Mouse (Mus musculus) c-Kit-positive CD71-negative TER-119-negative erythroid progenitor cells, embryonic 14.5 days (primary cell): ENCODE measurements around the gene Grin2b.

Experiments used
- DNase-seq: peaks from one replicate; pipeline ENCODE4 v3.0.0-alpha.2; 2013; ENCODE audit warnings: low read depth

Grin2b gene

DNA sequence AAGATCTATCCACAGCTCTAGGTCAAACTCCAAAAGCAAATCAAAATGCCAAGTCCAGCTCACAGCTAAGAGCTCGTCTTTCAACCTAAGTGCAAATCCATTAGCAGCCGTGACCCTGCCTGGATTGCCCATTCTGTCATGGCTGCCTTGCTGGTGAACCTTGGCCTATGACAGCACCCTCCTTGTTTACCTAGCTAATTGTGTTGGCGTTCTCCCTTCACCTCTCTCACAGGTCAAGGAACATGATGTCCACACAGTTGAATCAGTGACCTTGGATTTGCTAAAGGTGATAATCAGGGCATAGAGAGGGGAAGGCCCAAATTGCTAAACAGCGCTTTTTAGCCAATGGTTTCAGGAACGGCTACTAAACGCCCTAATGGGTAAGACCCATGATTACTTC lies 165.2 kb downstream of the Grin2b start:
- DNase-seq, result no peak

DNA sequence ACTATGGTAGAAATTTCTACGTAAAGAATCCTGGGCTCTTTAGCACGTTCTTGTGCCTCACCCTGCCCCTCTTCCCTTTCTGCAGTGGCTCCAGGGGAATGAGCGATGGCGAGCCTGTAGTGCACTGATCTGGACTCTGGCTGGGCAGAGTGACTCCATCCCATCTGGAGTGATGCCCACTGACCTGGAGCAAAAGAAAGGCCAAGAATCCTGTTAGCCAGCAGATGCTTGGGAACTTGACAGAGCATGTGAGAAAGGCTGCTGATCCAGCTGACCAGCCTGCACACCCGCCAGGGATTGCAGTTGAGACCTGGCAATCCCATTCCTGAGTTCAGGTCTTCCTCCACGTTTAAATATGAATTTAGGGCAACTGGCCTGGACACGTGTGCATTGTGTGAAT lies 178.6 kb downstream of the Grin2b start:
- DNase-seq, result no peak

DNA sequence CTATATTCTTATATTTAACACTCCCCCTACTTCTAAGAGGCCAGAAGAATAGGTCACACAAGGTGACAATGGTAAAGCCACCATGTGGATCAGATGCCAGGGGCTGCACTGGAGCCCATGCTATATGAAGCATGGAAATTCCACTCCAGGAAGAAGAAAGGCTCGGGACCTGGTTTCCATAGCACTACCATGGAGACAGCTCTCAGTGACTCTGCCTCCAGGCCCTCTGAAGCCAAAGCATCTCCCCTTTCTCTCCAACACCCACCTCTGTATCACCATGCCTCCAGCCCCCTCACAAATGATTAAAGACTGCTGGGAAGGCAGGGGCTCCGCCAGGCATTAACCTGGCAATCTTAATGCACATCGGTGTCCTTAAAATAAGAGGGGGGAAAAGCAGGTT lies 179.4 kb downstream of the Grin2b start:
- no peak for DNase-seq

DNA sequence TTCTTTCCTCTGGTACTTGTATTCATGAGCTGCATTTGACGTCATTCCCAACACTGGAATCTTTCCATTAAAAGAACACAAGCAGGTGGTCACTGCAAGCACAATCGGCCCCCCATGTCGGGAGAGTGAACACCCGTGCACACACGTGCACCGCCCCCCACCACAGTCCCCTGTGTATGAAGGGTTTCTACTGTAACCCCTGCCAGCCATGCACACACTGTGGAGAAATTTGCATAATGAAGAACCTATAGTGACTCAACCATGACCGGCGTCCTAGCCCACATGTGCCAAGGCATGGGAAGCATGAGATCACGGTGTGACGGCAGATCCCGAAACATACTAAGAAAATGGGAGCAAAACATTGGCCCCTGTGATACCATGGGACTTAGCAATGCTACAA lies 179.9 kb downstream of the Grin2b start:
- no peak for DNase-seq

DNA sequence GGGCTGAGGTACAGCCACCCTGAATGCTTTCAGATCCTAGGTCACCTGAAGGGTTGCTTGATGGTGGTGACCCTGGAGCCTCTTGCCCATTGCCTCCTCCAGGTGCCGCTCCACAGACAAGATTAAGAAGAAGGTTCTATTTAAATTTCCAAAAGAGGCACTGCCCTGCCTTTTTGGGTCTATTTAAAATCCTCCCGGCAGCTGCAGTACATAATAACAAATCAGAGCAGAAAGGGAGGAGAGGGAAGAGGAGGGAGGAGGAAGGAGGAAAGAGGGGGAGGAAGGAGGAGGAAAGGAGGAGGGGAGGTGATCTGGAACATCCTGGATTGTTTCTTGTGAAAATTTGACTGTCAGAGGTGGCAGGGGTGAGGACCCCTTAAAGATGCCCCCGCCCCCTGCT lies 197.2 kb downstream of the Grin2b start:
- no peak for DNase-seq

DNA sequence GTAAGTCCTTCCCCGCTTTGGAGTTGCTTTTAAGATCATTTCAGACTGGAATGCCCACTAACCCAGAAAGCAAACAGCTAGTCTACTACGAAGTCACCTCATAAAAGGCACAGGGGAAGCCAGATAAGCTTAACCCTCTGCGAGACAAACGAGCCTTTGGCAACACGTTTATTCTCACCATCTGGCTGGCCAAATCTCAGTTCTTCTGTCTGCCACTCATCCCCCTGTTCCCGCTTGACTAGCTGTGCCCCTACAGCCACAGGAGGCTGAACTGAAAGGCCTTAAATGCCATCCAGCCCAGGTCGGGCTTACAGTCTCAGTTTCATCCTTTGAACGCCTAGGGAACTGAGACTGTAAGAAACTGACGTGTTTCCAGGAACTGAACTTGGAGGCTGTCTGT lies 200.8 kb downstream of the Grin2b start:
- no peak for DNase-seq

DNA sequence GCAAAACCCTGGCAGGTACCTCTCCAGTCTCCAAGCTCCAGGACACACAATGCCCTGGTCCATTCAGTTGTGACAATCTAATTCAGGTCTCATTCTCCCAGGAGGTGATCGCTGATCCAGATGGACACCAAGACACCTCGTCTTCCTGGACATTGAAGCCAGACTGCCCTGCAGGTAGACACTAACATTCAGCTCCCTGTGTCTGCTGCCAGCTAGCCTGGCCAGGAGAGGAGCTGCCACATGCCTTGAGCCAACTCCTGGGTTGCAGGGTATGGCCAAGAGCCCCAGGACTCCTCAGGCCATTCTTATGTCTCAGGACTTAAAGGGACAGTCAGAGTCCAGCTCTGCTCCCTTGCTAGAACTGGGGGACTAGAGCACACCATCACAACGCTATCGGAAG lies 201.8 kb downstream of the Grin2b start:
- no peak for DNase-seq

DNA sequence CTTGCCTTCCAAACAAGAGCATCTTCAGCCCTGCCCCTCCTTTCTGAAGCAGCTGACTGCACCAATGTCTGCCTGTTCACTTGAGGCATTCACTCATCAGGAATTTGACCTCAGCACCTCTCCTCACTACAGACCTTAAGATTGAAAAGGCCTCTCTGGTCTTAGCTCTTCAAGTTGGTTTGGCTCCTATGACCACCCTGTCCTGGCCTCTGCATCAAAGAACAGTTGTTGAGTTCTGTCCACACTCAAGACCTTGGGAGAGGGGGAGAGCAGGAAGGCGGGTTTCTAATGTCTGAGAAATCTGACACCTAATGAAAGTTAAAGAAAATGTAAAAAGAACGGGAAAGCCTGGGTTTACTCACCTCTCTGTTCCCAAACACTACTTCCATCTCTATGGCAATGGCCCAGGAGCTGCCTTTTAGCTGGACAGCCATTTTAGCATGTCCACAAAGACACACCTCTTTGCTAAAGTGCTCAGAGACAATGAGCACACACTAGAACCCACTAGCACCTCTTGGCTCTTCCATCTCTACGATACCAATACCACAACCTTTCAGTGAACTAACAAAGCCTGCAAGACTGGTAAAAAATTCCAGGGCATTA lies 202.5 kb downstream of the Grin2b start:
- DNase-seq, result no peak

DNA sequence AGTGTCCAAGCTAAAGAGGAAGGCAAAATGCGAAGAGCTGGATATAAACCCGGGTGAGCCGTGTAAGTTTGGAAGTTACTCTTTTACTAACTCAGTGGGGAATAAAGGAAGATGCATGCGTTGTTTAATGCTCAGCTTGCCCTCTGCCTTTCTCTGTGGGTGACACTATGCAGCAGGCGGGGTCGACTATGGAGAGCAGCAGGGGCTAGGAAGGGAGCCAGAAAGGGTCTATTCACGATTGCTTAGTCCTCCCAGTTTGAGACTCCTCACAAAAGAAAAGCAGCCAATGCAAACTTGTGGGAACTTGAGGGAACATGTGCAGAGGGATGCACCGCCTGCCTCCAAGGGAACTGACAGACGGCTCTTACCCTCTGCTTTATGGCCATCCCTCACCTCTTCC lies 211.5 kb downstream of the Grin2b start:
- DNase-seq, result no peak

DNA sequence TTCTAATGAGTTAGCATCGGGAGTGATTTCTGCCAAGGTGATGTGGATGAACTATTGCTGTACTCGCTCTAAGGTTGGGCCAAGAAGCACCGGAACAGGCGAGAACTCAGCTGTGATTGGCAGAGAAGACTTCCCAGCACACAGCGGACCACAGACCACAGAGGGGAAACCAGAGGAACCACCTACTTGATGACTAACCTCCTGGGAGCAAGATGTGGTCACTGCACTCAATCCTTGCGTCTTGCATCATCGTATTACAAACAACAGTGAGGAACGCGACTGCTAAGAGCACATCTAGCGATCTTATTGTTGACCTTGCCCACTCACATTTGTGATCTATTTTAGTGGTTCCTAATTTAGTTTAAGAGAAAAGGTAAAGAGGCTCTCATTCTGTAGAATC lies 213.7 kb downstream of the Grin2b start:
- no peak for DNase-seq

DNA sequence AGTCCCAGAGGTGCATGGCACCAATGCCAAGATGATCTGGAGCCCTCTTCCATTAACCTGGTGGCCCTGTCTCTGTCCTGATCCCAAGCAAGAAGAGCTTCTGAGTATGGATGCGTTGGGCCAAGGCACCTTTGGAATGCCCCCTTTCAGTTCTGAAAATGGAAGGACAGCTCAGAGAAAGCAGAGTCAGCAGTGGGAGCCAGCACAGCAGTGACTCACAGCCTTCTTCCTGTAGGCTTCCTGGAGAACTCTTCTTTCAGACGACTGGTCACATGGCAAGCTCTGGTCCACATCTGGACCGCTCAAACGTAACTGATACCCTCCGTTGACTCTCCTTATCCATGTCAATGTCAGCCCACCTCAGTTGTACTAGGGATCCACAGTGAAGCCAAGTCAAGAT lies 221.6 kb downstream of the Grin2b start:
- DNase-seq, result no peak

DNA sequence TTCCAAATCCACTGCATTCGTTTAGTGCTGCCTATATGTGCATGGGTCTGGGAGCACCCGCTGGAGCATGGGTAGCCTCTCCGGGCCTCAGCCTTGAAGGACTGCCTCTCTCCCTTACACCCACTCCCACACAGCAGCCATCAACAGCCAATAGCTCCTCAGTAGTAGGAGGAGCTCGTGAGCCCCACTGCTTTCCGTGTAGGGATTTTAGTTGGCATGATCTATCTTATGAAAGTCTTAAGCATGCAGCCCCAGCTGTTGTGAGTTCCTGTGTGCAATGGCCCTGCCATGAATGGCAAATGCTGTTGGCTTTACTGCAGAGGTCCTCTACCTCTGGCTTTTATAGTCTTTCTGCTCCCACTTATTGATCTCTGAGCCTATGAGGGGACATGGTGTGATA lies 227.8 kb downstream of the Grin2b start:
- DNase-seq, result no peak

DNA sequence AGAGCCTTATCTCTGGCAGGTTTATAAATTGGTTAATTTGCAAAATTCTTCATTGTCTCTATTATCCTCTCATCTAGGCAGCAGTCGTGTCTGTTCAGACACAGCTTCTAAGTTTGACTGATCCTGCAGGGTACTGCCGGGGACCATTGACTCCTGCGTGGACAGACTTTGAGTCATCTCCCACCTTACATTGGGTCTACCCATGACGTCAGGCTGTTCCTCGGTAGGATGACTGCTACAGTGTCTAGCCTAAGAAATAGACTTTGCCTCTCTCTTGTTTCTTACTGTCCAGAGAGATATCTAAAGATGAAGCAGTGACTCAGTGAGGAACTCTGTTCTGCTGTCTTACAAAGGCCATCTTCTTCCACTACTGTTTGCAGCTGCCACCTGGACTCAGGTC lies 229.0 kb downstream of the Grin2b start:
- DNase-seq, result no peak

DNA sequence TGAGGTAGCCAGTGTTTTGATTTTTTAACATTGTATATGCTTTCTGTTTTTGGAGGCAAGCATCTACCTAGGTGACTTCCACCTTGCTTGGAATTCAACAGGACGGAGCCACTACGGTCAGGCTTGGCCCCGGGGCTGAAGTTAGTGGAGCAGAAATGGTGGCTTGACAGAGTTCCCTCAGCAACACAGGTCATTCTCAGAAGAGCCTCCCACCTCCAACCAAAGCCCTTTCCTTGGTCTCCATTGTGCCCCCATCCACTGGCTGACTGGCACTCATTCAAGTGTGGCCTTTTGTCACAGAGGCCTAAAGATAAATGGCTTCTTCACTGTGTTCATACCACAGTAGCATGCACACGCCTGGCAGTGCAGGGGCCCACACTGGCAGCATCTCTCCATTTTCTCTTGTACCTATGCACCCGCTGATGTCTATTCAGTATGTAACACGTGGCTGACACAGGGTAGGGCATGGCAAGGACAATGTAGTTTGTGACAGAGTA lies 230.1 kb downstream of the Grin2b start:
- no peak for DNase-seq

DNA sequence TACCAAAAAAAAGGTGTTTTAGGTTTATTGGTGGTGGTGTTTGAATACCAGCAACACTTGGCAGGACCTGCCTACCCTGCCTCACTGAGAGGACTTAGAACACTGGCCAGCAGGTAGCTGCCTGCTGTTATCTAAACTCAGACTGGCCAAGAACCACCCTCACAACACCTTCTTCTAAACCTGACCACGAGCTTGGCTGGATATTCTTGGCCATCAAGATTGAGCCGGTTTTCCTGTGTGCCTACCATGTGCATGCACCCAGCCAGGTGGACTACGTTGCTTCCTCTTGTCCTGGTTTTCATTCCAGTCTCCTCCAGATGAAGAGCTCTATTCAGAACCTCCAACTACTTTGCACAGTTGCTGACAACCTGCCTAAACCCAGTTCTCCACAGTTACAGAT lies 240.4 kb downstream of the Grin2b start:
- no peak for DNase-seq

DNA sequence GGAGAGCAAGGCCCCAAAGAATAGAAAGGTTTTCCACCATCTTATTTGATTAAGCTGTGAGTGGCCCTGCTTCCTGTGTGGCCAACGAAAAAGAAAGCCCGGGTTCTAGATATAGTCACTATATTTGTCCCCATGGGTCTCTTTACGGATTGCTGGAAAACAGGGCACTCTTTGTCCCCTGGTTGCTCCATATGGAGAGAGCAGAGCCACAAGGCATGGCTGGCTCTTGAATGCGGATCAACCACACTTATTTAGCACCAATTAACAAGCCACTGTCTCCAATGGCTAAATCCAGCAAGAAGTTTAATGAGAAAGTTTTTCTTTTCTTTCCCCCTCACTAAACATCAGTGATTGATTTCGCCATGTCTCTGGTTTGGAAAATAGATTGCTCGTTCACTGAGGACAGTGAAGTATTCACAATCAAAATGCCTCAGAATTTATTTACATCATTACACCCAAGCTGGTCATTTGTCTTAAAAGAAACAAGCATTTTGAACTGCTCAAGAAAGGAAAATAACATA lies 240.9 kb downstream of the Grin2b start:
- no peak for DNase-seq

DNA sequence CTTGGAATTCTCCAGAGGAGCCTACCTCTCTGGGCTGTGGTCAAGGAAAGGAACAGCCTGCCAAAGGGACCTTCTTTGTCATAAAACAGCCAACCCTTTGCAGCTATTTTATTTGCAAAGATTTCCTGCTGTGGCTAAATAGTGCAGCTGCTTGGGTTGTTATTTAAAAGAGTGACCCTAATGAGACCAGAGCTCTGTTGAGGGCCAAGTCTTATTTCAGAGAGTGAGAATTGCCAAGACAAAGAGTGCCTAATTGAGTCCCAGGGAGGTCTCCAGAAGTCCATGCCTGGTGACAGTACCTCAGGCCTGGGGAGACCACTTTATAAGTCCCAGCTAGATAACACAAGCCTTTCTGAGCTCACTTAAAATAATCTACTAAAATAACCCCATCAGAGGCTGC lies 255.6 kb downstream of the Grin2b start:
- DNase-seq, result no peak

DNA sequence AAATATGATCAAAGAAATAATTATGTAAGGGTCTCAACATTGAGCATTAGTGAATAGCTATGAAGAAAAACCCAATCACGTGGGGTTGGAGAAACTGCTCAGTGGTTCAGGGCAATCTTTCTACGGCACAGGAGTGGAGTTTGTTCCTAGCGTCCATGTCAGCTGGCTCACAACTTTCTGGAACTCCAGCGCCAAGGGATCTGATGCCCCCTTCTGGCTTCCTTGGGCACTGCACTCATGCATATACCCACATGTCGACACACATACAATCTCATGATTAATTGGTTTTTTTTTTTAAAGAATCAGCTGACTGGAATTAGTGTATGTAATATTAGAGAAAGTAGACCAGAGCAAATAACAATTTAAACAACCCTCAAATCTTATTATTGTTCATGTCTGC lies 258.7 kb downstream of the Grin2b start:
- no peak for DNase-seq

DNA sequence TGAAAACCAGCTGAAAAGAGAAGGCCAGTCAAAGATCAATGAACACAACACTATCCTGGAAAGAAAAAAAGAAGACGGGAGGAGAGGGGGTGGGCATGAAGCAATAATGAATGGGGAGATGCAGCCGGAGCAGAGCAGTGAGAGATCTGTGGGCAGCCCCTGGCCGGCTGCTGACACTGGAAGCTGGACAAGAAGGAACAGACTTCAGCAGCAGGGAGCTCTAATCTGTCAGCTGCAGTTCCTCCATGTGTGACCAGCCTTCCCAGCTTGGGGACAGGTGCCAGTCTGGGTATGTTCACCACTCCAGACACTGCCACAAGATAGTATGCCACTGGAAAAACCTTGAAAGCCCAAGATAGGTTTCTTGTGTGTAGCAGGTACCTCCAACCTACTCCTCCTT lies 261.2 kb downstream of the Grin2b start:
- DNase-seq, result no peak

DNA sequence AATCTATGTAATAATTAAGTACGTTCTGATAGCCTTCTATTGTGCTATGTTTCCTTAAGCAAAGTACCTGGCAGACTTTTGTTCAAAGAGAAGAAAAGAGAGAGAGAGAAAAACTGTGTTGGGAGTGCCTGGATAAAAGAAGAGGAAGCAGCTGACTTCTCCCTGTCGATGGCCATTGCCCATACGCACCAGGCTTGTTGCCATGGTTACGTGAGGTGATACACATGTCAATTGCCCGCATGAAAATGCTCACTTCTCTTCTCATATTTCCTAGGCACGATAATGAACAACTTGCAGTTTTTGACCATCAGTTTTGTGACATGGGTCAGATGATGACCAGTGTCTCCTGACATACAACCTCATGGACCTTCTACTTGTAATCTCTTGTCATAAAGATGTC lies 262.2 kb downstream of the Grin2b start:
- no peak for DNase-seq

DNA sequence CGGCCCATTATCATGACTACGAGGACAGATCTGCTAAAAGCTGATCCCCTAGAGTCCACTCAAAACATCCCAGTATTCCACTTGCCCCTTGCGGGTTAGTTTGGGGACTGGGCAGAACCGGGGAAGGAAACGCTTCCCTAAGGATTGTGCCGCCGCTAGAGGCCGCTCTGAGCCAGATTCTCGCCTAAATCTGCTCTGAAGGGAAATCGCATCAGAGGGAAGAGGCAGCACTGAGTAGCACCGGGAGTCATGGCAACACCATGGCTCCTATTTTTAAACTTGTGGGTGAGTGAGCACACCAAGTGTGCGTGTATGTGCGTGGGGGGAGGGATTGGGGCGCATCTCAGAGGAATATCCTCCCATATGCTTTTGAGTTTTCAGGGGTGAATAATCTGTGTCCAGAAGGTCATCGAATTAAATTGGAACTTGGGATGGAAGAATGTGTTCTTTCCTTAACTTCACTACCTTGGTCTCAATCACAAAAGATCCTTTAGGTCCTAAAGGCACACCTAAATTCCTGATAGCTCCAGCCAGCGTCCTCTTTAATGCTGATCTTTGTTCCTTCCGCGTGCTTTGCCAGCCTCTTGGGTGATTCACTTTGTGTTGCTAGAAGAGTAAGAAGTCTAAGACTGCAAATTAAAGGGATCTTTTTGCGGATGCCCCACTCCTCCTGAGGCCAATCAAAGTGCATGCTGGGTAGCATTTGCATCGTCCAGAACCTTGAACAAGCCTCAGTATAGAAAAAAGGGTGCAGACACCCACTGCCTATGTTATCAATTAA lies 265.6 kb downstream of the Grin2b start:
- DNase-seq, result peak; percentile 22

DNA sequence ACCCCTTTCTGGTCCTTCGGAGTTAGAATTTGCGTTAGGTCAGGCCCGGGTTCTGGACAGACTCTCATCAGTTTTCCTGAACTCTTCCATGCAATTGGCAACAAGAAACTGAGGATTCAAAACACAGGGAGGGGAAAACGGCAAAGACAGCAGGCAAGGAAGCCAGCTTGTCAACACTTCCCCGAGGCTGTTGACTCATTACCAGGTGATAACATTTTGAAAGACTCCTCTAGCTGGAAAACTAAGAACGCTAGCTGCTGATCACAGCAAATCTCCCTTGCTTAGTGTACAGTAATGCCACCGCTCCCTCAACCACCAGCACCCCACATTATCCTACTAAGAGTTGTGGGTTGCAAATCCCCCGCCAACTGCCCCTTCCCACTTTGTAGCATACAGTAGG lies 266.2 kb downstream of the Grin2b start:
- no peak for DNase-seq

DNA sequence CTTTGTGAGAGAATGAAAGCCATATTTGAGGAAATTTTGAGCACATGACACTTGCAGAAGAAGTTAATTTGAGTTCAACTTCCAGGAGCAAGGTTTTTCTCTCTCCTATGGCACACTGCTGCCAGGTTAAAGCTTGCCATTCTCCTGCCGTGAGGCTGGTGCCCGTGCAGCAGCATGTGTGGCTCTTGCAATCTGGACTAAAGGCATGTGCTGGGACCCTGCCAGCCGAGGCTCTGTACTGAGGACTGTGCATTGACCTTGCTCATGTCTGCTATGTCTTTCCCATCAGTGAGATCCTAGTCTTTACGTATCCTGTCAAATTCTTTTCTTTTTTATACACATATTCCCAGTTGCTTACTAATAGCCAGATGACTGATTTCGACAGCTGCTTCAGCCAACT lies 268.9 kb downstream of the Grin2b start:
- DNase-seq, result no peak

DNA sequence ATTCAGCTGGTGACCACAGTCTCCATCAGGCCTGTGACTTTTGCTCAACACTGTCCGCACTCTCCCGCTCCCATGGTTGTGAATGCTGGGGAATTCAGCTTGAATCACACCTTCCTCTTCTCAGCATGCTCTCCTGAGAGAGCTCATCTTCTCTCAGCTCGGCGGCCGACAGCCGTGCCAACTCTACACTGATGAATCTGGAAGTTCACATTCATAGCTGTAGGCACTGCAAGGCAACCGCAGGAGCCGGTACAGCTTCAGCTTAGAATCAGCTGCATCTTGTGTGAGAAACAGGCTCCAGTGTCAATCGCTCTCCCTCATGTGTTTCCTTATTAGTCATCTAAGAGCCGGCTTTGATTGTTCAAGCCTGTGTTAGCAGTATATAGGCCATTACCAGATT lies 272.9 kb downstream of the Grin2b start:
- no peak for DNase-seq
